Mouse (Mus musculus): Measurements from ENCODE around the gene Irak4. TPM values are rescaled to one million over a fixed set of nuclear protein-coding genes. Genes with fewer than 3 reads are reported as not detected.

Irak4 gene
- total and polyA plus RNA-seq, 3 experiments = 6.7 to 9.4 TPM; not detected in 1

DNA sequence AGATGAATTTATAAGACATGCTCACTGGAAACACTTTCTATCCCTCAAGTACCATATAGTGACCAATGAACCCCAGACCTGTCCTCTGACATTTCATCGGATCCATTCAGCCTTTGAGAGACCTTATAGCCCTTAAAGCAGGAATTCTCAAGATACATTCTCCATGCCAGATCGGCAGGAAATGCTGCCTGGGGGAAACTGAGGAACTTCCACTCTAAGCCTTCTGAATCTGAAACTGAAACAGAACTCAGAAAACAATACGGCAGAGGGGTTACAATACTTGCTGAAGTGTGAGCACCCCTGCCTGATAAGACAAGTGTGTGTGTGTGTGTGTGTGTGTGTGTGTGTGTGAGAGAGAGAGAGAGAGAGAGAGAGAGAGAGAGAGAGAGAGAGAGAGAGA is 4.1 kb upstream of the Irak4 start:
- Histone ChIP-seq H3K36me3 (ENCODE audit: control insufficient read depth in 1 of 2, insufficient read depth in 2 of 2, low read length in 2 of 2) (peaks cover 0 to 8% of the 10 kb centered on the region in 2 experiments; a peak in 2 of 4 replicates), H3K27ac (ENCODE audit: control insufficient read depth, low read depth, low read length) (no peak overlapping the region), H3K27me3 (ENCODE audit: control insufficient read depth in 1 of 2, insufficient read depth in 2 of 2, low read length in 2 of 2) (no peaks in the 10 kb centered on the region), H3K4me3 (ENCODE audit: control insufficient read depth in 1 of 2, insufficient read depth in 1 of 2, low read depth in 2 of 2, low read length in 2 of 2) (no peak overlapping the region), H3K9ac (ENCODE audit: control insufficient read depth, low read depth, low read length, poor library complexity, severe bottlenecking) (no peak overlapping the region), H3K4me1 (ENCODE audit: control insufficient read depth in 1 of 2, insufficient read depth in 2 of 2, low read length in 2 of 2) (peaks cover 2% of the 10 kb centered on the region in 2 experiments; a peak in 2 of 4 replicates), H3K9me3 (replicated peaks; ENCODE audit: insufficient read depth, low read length) (no peaks in the 10 kb centered on the region), H3K79me2 (ENCODE audit: control insufficient read depth, insufficient read depth, low read length, poor library complexity) (peaks cover 16% of the 10 kb centered on the region)
- no peak for DNase-seq (ENCODE audit: low read depth, low spot score)
- TF ChIP-seq TAL1 (IDR thresholded peaks at IDR 0.05; ENCODE audit: low read length) (no peak), CTCF (IDR thresholded peaks at IDR 0.05 in 2 of 3, conservative IDR thresholded peaks at IDR 0.05 in 1 of 3; ENCODE audit: control insufficient read depth in 1 of 3, insufficient read depth in 1 of 3, low read depth in 2 of 3, low read length in 3 of 3, poor library complexity in 1 of 3, severe bottlenecking in 1 of 3) (no peak), GATA1 (IDR thresholded peaks at IDR 0.05; ENCODE audit: low read depth, low read length) (no peak), MAZ (IDR thresholded peaks at IDR 0.05; ENCODE audit: low read depth, low read length) (no peak), BHLHE40 (IDR thresholded peaks at IDR 0.05; ENCODE audit: borderline replicate concordance, low read depth, low read length) (no peak), MXI1 (IDR thresholded peaks at IDR 0.05; ENCODE audit: low read depth, low read length) (no peak), ZKSCAN1 (IDR thresholded peaks at IDR 0.05; ENCODE audit: low read depth, low read length) (no peak), EP300 (IDR thresholded peaks at IDR 0.05; ENCODE audit: low read depth in 1 of 2, low read length in 2 of 2) (no peak), ETS1 (IDR thresholded peaks at IDR 0.05; ENCODE audit: low read depth, low read length) (no peak), CHD1 (IDR thresholded peaks at IDR 0.05; ENCODE audit: low read depth, low read length) (no peak)

DNA sequence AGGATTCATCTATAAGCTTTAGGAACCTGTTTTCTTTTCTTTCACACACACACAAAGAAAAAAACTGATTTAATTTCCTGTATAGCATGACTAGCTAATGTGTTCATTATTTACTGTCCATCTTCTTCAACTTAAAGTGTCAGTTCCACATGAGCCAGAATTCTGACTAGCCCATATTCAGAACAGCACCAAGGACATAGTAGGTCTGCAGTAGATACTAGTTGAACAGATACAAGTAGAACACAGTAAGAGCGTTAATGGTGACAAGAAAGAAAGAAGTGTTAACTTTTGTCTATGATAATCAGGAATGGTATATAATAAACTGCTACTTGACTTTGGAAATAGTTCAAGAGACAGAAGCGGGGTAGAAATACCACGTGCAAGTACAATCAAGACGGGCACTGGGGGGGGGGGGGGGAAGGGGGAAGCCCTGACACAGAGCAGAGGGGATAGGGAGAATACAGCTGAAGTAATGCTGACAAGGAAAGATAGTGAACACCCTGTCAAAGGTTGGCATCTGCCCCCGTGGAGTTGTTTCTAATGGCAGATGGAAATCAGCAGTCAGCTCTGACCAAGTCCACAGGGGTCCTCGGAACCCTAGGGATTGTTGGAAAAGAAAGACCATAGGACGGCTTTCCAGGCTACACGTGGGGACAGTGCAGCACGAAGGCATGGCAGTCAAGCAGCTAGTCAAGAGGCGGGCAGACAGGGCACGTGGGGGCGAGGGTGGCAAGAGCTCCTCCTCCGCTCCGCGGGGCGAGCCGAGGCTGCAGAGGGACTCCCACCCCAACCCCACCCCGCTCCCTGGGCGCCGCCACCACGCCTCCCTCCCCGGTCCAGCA is 655 bp upstream of the Irak4 start:
- DNase-seq (ENCODE audit: low read depth, low spot score) = no peak
- peak overlapping the region; percentile 76 for H3K27ac ChIP-seq (ENCODE audit: control insufficient read depth, low read depth, low read length)
- TF ChIP-seq HCFC1 (IDR thresholded peaks at IDR 0.05; ENCODE audit: low read depth, low read length) = no peak
- no peak for TF ChIP-seq JUND (IDR thresholded peaks at IDR 0.05; ENCODE audit: low read depth, low read length)
- no peak for TF ChIP-seq NRF1 (IDR thresholded peaks at IDR 0.05; ENCODE audit: insufficient read depth, low read depth, low read length, poor library complexity, severe bottlenecking)
- peak in 1 of 2 experiments; percentile 48; a peak in 2 of 4 replicates for TF ChIP-seq USF2 (IDR thresholded peaks at IDR 0.05; ENCODE audit: borderline replicate concordance in 1 of 2, insufficient read depth in 1 of 2, low read depth in 1 of 2, low read length in 2 of 2)
- 0 out of 2 replicates have a peak, but pooled peaks have one; percentile 10 for TF ChIP-seq MAFK (IDR thresholded peaks at IDR 0.05; ENCODE audit: borderline replicate concordance, low read depth, low read length)
- peak; percentile 99 for TF ChIP-seq MAX (IDR thresholded peaks at IDR 0.05; ENCODE audit: low read length)
- TF ChIP-seq CTCF (IDR thresholded peaks at IDR 0.05 in 2 of 3, conservative IDR thresholded peaks at IDR 0.05 in 1 of 3; ENCODE audit: control insufficient read depth in 1 of 3, insufficient read depth in 1 of 3, low read depth in 2 of 3, low read length in 3 of 3, poor library complexity in 1 of 3, severe bottlenecking in 1 of 3) = no peak
- TF ChIP-seq ZNF384 (IDR thresholded peaks at IDR 0.05; ENCODE audit: low read depth, low read length) = no peak
- no peak for TF ChIP-seq UBTF (IDR thresholded peaks at IDR 0.05; ENCODE audit: borderline replicate concordance, insufficient read depth, low read depth, low read length)
- TF ChIP-seq ETS1 (IDR thresholded peaks at IDR 0.05; ENCODE audit: low read depth, low read length) = peak; percentile 46
- peak; percentile 80; the same call in 1 of the 2 replicates for TF ChIP-seq ZKSCAN1 (IDR thresholded peaks at IDR 0.05; ENCODE audit: low read depth, low read length)
- TF ChIP-seq EP300 (IDR thresholded peaks at IDR 0.05; ENCODE audit: low read depth in 1 of 2, low read length in 2 of 2) = peak; percentile 20 to 29; a peak in 2 of 4 replicates
- TF ChIP-seq MAZ (IDR thresholded peaks at IDR 0.05; ENCODE audit: low read depth, low read length) = 0 out of 2 replicates have a peak, but pooled peaks have one; percentile 49
- no peak for TF ChIP-seq NELFE (IDR thresholded peaks at IDR 0.05; ENCODE audit: low read depth, low read length)
- peak; percentile 87 for TF ChIP-seq USF1 (IDR thresholded peaks at IDR 0.05; ENCODE audit: low read depth, low read length)
- TF ChIP-seq BHLHE40 (IDR thresholded peaks at IDR 0.05; ENCODE audit: borderline replicate concordance, low read depth, low read length) = peak; percentile 63
- TF ChIP-seq RCOR1 (IDR thresholded peaks at IDR 0.05; ENCODE audit: low read depth, low read length) = no peak; the same call in 1 of the 2 replicates
- TF ChIP-seq POLR2AphosphoS2 (IDR thresholded peaks at IDR 0.05; ENCODE audit: low read length) = no peak
- no peak for TF ChIP-seq ZMIZ1 (IDR thresholded peaks at IDR 0.05; ENCODE audit: low read depth, low read length)
- peak; percentile 99 for TF ChIP-seq MYC (IDR thresholded peaks at IDR 0.05; ENCODE audit: low read depth, low read length)
- peak; percentile 99 for TF ChIP-seq MXI1 (IDR thresholded peaks at IDR 0.05; ENCODE audit: low read depth, low read length)
- TF ChIP-seq RAD21 (IDR thresholded peaks at IDR 0.05; ENCODE audit: low read depth, low read length) = no peak
- TF ChIP-seq TBP (IDR thresholded peaks at IDR 0.05; ENCODE audit: low read depth, low read length) = no peak
- TF ChIP-seq KAT2A (conservative IDR thresholded peaks at IDR 0.05; ENCODE audit: low read depth, low read length) = no peak

More for the DNA sequence above, 655 bp upstream of the Irak4 start:
- Histone ChIP-seq H3K4me3 (ENCODE audit: control insufficient read depth in 1 of 2, insufficient read depth in 1 of 2, low read depth in 2 of 2, low read length in 2 of 2) (peak overlapping the region; percentile 90 to 98), H3K9me3 (replicated peaks; ENCODE audit: insufficient read depth, low read length) (no peaks in the 10 kb centered on the region), H3K36me3 (ENCODE audit: control insufficient read depth in 1 of 2, insufficient read depth in 2 of 2, low read length in 2 of 2) (peaks cover 0 to 11% of the 10 kb centered on the region in 2 experiments; a peak in 2 of 4 replicates), H3K9ac (ENCODE audit: control insufficient read depth, low read depth, low read length, poor library complexity, severe bottlenecking) (peak overlapping the region; percentile 87), H3K27me3 (ENCODE audit: control insufficient read depth in 1 of 2, insufficient read depth in 2 of 2, low read length in 2 of 2) (no peaks in the 10 kb centered on the region), H3K4me1 (ENCODE audit: control insufficient read depth in 1 of 2, insufficient read depth in 2 of 2, low read length in 2 of 2) (peaks cover 4 to 7% of the 10 kb centered on the region in 2 experiments; a peak in 3 of 4 replicates), H3K79me2 (ENCODE audit: control insufficient read depth, insufficient read depth, low read length, poor library complexity) (peaks cover 15% of the 10 kb centered on the region)
